In genomic region chr8:115528879-115529278, GRCm38 (mm10) we compare ENCODE assay signal across 29 mouse cellular contexts.
"Had no signal": no experiment of that assay in that cellular context is flagged by ENCODE, and none has a peak within 500 bp of the region (broad histone marks: within the 10 kb centered on the region; RNA-seq: fewer than 3 reads in every experiment).

No protein-coding gene starts in this region.

- H3K9ac ChIP-seq: limb, embryonic 12.5 days; limb, embryonic 13.5 days; limb, embryonic 15.5 days; liver, embryonic 12.5 days; liver, embryonic 13.5 days; liver, embryonic 14.5 days; liver, embryonic 15.5 days; liver, postnatal 0 days; lung, embryonic 14.5 days; lung, embryonic 15.5 days; midbrain, embryonic 12.5 days; midbrain, embryonic 13.5 days; midbrain, embryonic 15.5 days had no signal

- H3K4me1 ChIP-seq: limb, embryonic 13.5 days; limb, embryonic 15.5 days; liver, embryonic 13.5 days; liver, embryonic 15.5 days; midbrain, embryonic 12.5 days; midbrain, embryonic 13.5 days; midbrain, embryonic 15.5 days had no signal

- ATAC-seq: liver, embryonic 12.5 days; liver, postnatal 0 days; lung, postnatal 0 days; midbrain, embryonic 13.5 days; midbrain, embryonic 15.5 days; midbrain, embryonic 16.5 days had no signal

- H3K27me3 ChIP-seq: limb, embryonic 12.5 days; limb, embryonic 13.5 days; limb, embryonic 15.5 days; liver, embryonic 12.5 days; liver, embryonic 13.5 days; liver, embryonic 15.5 days; lung, embryonic 15.5 days; midbrain, embryonic 12.5 days; midbrain, embryonic 13.5 days; midbrain, embryonic 15.5 days had no signal

- H3K27ac ChIP-seq: limb, embryonic 10.5 days; limb, embryonic 12.5 days; limb, embryonic 13.5 days; limb, embryonic 15.5 days; liver, embryonic 12.5 days; liver, embryonic 13.5 days; liver, embryonic 14.5 days; liver, embryonic 15.5 days; lung, embryonic 15.5 days; macrophage; midbrain, embryonic 10.5 days; midbrain, embryonic 12.5 days; midbrain, embryonic 13.5 days; midbrain, embryonic 15.5 days had no signal

- H3K4me3 ChIP-seq: limb, embryonic 10.5 days; limb, embryonic 12.5 days; limb, embryonic 13.5 days; limb, embryonic 15.5 days; liver, embryonic 12.5 days; liver, embryonic 13.5 days; liver, embryonic 15.5 days; lung, embryonic 15.5 days; midbrain, embryonic 10.5 days; midbrain, embryonic 12.5 days; midbrain, embryonic 13.5 days; midbrain, embryonic 15.5 days; myocyte had no signal

- H3K36me3 ChIP-seq: limb, embryonic 10.5 days; limb, embryonic 12.5 days; limb, embryonic 13.5 days; limb, embryonic 15.5 days; liver, embryonic 12.5 days; liver, embryonic 13.5 days; liver, embryonic 15.5 days; lung, embryonic 15.5 days; midbrain, embryonic 10.5 days; midbrain, embryonic 12.5 days; midbrain, embryonic 13.5 days; midbrain, embryonic 15.5 days had no signal

- H3K4me2 ChIP-seq: limb, embryonic 12.5 days; limb, embryonic 13.5 days; limb, embryonic 15.5 days; liver, embryonic 11.5 days; liver, embryonic 12.5 days; liver, embryonic 13.5 days; liver, embryonic 15.5 days; lung, embryonic 14.5 days; midbrain, embryonic 11.5 days; midbrain, embryonic 12.5 days; midbrain, embryonic 13.5 days; midbrain, embryonic 15.5 days had no signal

- DNase-seq: left cerebral cortex, postnatal 4 days; liver; liver, embryonic 13.5 days; liver, postnatal 0 days; lung, adult 18-20 months; lung, adult 2 months; lung, embryonic 14.5 days; lung, postnatal 10 days; lung, postnatal 14 days; lung, postnatal 4 days; midbrain, embryonic 14.5 days had no signal

- H3K9me3 ChIP-seq: limb, embryonic 10.5 days; limb, embryonic 12.5 days; limb, embryonic 13.5 days; limb, embryonic 15.5 days; liver, embryonic 12.5 days; liver, embryonic 13.5 days; liver, embryonic 15.5 days; lung, embryonic 15.5 days; midbrain, embryonic 10.5 days; midbrain, embryonic 12.5 days; midbrain, embryonic 13.5 days; midbrain, embryonic 15.5 days had no signal
